Mouse (Mus musculus) limb, embryonic 12.5 days (tissue): ENCODE measurements around the gene Hist3h2a. TPM values are rescaled to one million over a fixed set of nuclear protein-coding genes. Genes with fewer than 3 reads are reported as not detected.

Experiments used
- ATAC-seq: fragments of 200-750 bp; cut with Nextera tagmentation; 2 replicates; pipeline ENCODE4 v1.8.0; 2017; ENCODE audit warnings: low read depth, moderate TSS enrichment; ENCODE audit not compliant: insufficient number of reproducible peaks, insufficient read depth, low FRiP score, low TSS enrichment
- H3K27ac ChIP-seq: fragments of 300-500 bp; sonication (generic); 2 replicates; pipeline ENCODE4 v1.5.1; 2016; ENCODE audit warnings: mild to moderate bottlenecking, moderate library complexity
- H3K27me3 ChIP-seq: fragments of 300-500 bp; sonication (generic); 2 replicates; pipeline ENCODE4 v1.6.1; 2016; ENCODE audit warnings: mild to moderate bottlenecking, moderate library complexity
- H3K36me3 ChIP-seq: fragments of 300-500 bp; sonication (generic); 2 replicates; pipeline ENCODE4 v1.6.1; 2016; ENCODE audit warnings: mild to moderate bottlenecking, moderate library complexity
- H3K4me1 ChIP-seq: fragments of 300-500 bp; sonication (generic); replicated peaks from 2 replicates; pipeline ENCODE4 v1.6.1; 2016
- H3K4me2 ChIP-seq: fragments of 300-500 bp; sonication (generic); 2 replicates; pipeline ENCODE4 v1.6.1; 2016; ENCODE audit warnings: mild to moderate bottlenecking, moderate library complexity
- H3K4me3 ChIP-seq: fragments of 300-500 bp; sonication (generic); replicated peaks from 2 replicates; pipeline ENCODE4 v1.5.1; 2016; ENCODE audit warnings: mild to moderate bottlenecking
- H3K9ac ChIP-seq: fragments of 300-500 bp; sonication (generic); replicated peaks from 2 replicates; pipeline ENCODE4 v1.6.1; 2016; ENCODE audit warnings: mild to moderate bottlenecking, moderate library complexity
- H3K9me3 ChIP-seq: fragments of 300-500 bp; sonication (generic); 2 replicates; pipeline ENCODE4 v1.6.1; 2016; ENCODE audit warnings: mild to moderate bottlenecking, moderate library complexity
- WGBS: fragments of 180-500 bp; shearing (Covaris S2); methylation state at CpG from one replicate; pipeline ENCODE4 v1.1.7; 2016; 5-methylcytosine and 5-hydroxymethylcytosine counted together
- microRNA-seq: library from miRNA; unstranded; fragments of <30 nt; microRNA quantifications from one replicate; pipeline ENCODE4, GENCODE M21; 2017
- polyA plus RNA-seq: library from polyadenylated mRNA; unstranded; fragments of >200 nt; fragmentation: Nextera tagmentation; extraction: Ambion mirVana; gene quantifications from 2 replicates; pipeline ENCODE4 v1.2.1, GENCODE M21; 2016

Gene Hist3h2a
- polyA plus RNA-seq, 1 experiment from 2014 or later: 27.9 TPM

DNA sequence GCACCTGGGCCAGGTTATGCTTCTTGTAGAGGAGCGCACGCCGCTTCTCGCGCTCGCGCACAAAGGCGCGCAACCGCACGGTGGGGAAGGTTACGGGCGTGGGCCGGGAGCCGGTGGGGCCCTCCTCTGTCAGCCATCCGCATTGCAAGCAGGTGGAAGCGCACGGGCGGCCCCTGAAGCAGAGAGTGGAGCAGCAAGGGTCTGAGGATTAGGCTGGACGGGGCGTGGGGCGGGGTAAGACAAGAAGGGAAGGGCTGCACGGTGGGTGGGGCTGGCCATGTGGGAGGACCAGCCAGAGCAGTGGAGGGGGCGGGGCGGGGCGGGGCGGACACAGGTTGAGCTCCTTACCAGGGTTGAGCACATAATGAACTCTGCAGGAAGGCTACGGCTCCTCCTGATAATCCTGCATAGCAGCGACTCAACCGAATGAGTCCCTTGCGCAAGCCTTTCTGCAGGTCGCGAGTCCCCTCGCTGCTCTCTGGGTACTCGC, 39.9 kb downstream of the Hist3h2a start:
- Histone ChIP-seq H3K9me3 (no peaks in the 10 kb centered on the region), H3K27me3 (peaks cover 43% of the 10 kb centered on the region), H3K27ac (no peak overlapping the region), H3K4me1 (peaks cover 11% of the 10 kb centered on the region), H3K36me3 (peaks cover 19% of the 10 kb centered on the region), H3K4me2 (peak overlapping the region; percentile 66), H3K4me3 (peak overlapping the region; percentile 40), H3K9ac (no peak overlapping the region; the same call in 1 of the 2 replicates)
- 1% methylated on average over 34 of the region's 35 CpGs for WGBS
- ATAC-seq: 0 out of 2 replicates have a peak, but pooled peaks have one; percentile 18

DNA sequence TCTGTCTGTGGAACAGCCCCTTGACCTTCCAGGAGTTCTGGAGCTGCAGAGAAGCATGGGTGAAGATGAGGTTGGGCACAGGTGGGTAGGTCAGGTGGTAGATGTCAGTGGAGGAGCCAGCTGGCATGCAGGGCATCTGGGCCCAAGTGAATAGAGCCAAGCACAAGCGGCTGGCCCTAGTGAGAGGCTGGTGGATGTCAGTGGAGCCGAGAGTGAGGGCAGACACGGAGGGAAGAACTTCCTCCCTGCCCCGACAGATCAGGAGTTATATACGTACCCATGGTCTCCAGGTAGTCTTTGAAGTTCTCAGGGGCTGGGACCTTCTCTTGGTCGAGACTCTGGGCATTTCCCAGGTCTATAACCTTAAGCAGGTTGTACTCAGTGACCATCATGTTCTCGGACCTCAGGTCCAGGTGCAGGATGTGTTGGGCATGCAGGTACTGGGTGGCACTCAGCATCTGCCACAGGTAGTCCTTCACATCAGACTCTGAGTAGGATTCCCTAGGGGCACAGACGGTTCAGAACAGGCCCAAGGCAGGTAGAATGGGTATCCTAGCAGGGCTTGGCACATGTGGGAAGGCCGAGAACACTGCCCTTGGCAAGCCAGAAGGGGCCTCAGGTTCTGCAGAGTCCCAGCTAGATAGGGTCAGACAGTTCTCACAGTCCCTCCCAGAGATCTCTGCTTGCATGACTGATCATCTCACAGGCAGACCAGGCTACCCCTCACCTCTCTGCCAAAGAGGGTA, 40.7 kb downstream of the Hist3h2a start:
- Histone ChIP-seq H3K27ac (no peak overlapping the region), H3K4me2 (peak overlapping the region; percentile 66; the same call in 1 of the 2 replicates), H3K9ac (no peak overlapping the region), H3K27me3 (peaks cover 43% of the 10 kb centered on the region), H3K4me3 (peak overlapping the region; percentile 40), H3K9me3 (no peaks in the 10 kb centered on the region), H3K4me1 (peaks cover 11% of the 10 kb centered on the region), H3K36me3 (peaks cover 10% of the 10 kb centered on the region; the same call in 1 of the 2 replicates)
- no peak for ATAC-seq
- 76% methylated on average over 9 of the region's 9 CpGs for WGBS

DNA sequence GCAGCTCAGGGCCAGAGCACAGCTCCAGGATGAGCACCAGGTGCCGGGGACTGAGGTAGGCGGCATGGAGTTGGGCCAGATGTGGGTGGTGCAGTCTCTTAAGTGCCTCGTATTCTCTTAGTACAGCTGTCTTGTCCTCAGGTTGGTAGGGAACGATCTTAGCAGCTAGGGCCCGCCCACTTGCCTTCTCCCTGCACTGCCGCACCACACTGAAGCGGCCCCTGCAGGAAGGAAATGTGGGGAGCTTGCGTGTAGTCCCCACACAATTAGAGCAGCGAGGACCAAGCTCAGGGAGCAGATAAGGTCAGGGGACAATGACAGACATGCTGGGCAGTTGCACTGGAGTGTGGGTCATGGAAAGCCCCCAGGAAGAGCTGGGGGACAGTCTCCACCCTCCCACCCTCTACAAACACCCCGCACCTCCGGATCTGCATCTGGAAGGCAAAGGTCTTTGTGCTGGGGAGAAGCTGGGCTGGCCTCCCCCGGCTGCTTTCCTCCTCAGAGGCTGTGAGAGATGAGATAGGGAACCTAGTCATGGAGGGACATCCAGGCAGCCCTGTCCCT, 41.4 kb downstream of the Hist3h2a start:
- Histone ChIP-seq H3K4me1 (peaks cover 11% of the 10 kb centered on the region), H3K9ac (no peak overlapping the region), H3K27me3 (peaks cover 47% of the 10 kb centered on the region), H3K27ac (no peak overlapping the region), H3K4me2 (no peak overlapping the region), H3K4me3 (no peak overlapping the region), H3K9me3 (no peaks in the 10 kb centered on the region), H3K36me3 (peaks cover 4% of the 10 kb centered on the region; the same call in 1 of the 2 replicates)
- WGBS: 52% methylated on average over 12 of the region's 12 CpGs
- ATAC-seq: no peak

DNA sequence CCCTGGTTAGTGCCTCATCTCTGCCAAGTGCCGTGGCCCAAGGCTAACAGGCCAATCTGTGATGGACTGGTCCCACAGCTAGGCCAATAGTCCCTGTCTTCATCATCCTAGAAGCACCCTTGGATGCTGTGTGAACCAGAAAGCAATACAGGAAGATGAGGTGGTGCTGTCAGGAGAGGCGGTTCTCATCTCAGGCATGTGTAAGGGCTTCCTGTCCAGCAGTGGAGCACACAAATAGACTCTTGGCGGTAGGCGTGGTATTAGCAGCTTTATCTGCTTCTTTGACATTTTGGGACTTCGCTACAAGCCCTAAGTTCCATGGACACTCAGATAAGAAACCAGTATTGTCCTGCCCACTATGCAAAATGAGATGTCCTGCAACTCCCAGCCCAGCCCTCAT, 43.1 kb downstream of the Hist3h2a start:
- H3K4me2 ChIP-seq: no peak overlapping the region
- H3K9me3 ChIP-seq: no peaks in the 10 kb centered on the region
- H3K4me3 ChIP-seq: no peak overlapping the region
- no peak for ATAC-seq
- no peaks in the 10 kb centered on the region for H3K36me3 ChIP-seq
- H3K4me1 ChIP-seq: peaks cover 11% of the 10 kb centered on the region
- 78% methylated on average over 5 of the region's 5 CpGs for WGBS
- peaks cover 42% of the 10 kb centered on the region for H3K27me3 ChIP-seq
- no peak overlapping the region for H3K27ac ChIP-seq
- H3K9ac ChIP-seq: no peak overlapping the region

DNA sequence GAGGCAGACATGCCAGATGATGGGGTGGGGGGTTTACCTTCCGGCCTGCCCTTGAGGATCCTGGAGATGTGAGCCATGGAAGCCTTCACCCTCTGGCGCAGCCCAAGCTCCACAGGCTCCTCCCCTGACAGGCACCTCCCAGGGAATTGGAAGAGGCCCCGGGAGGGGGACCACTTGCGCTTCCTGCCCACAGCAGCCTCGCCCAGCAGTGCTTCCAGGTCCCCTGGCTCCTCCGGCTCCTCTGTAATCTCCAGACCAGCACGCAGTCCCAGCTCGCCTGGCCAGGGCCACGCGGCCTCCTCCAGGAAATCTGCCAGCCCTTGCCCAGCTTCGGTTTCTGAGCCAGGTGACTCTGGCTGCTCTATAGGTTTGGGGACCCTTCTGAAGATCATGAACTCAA, 44.7 kb downstream of the Hist3h2a start:
- WGBS: 52% methylated on average over 11 of the region's 11 CpGs
- Histone ChIP-seq H3K4me2 (no peak overlapping the region), H3K9ac (no peak overlapping the region), H3K27ac (no peak overlapping the region), H3K9me3 (no peaks in the 10 kb centered on the region), H3K4me3 (no peak overlapping the region), H3K27me3 (peaks cover 26% of the 10 kb centered on the region), H3K4me1 (peaks cover 8% of the 10 kb centered on the region), H3K36me3 (no peaks in the 10 kb centered on the region)
- ATAC-seq: no peak

DNA sequence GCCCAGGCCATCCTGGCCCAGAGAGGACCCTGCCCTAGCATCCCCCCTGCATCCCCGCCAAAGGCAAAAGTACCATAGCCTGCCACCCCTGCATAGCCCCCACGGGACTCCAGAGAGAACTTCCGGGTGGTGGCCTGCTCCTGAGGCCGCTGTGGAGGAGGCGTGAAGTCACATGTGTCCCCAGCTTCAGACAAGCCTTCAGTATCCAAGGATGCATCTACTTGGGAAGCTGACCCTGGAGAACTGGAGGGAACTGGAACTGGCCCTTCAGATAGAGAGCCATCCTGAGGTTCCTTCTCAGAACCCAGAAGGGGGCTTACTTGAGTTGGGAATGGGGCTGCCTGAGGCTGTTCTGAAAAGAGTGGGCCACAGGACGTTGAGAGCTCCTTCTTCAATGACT, 45.3 kb downstream of the Hist3h2a start:
- no peak overlapping the region for H3K4me2 ChIP-seq
- no peaks in the 10 kb centered on the region for H3K36me3 ChIP-seq
- no peak overlapping the region for H3K4me3 ChIP-seq
- no peak for ATAC-seq
- peaks cover 19% of the 10 kb centered on the region for H3K27me3 ChIP-seq
- no peaks in the 10 kb centered on the region for H3K9me3 ChIP-seq
- no peak overlapping the region for H3K9ac ChIP-seq
- WGBS: 74% methylated on average over 6 of the region's 6 CpGs
- peaks cover 1% of the 10 kb centered on the region; the same call in 1 of the 2 replicates for H3K4me1 ChIP-seq
- H3K27ac ChIP-seq: no peak overlapping the region

DNA sequence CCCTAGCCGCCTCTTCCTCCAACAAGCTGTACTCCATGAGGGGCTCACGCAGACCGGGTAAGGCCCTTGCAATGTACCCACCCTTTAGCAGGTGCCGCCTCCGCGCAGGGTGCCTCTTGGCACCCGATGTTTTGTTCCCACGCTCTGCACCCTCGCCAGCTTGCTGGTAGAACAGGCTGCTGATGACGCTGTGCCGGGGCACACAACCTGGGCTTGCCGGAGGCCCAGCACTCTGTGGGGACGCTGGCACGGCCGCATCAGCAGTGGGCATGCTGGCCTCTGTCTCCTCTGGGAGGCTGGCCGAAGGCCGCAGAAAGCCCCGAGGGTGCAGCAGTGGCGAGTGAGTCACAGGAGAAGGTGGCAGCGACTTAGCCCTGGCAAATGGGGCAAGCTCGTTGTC, 46.1 kb downstream of the Hist3h2a start:
- Histone ChIP-seq H3K36me3 (no peaks in the 10 kb centered on the region), H3K27me3 (peaks cover 11% of the 10 kb centered on the region), H3K27ac (no peak overlapping the region), H3K9ac (no peak overlapping the region), H3K9me3 (no peaks in the 10 kb centered on the region), H3K4me3 (no peak overlapping the region), H3K4me1 (no peaks in the 10 kb centered on the region), H3K4me2 (no peak overlapping the region)
- WGBS: 92% methylated on average over 21 of the region's 21 CpGs
- ATAC-seq: no peak

DNA sequence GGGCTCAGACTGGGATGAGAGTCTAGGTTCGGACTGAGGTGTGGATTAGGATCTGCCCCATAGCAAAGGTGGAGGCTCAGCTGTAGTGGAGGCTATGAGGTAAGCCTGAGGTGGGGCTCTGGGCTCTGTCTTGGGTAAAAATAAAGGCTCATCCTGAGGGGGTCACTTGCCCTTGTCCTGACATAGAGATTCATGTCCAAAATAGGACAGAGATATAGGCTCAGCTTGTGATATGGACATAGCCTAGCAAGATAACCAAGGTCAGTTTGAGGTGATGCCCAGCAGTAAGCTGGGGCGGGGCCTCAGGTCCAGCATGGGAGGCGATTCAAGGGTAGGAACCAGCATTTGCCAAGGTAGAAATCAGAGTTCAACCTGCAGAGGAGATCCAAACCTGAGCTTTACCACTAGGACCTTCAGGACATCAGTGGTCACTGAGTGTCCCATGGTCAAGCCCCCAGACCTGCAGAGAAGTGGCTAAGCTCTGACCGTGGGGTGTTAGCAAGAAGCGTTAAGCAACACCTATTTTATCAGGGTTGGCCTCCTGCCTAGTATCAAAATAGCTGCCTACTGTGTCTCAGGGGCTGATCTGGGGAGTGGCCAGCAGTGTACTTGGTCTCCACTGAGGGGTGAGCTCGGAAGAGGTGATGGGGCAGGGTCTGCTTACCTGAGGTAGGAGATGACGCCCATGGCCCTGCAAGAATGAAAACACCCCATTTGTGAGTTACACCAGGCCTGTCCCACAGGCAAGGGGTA, 48.0 kb downstream of the Hist3h2a start:
- H3K9ac ChIP-seq: no peak overlapping the region
- ATAC-seq: no peak
- H3K4me2 ChIP-seq: no peak overlapping the region
- peaks cover 4% of the 10 kb centered on the region; the same call in 1 of the 2 replicates for H3K27me3 ChIP-seq
- no peak overlapping the region for H3K4me3 ChIP-seq
- no peak overlapping the region for H3K27ac ChIP-seq
- WGBS: 74% methylated on average over 7 of the region's 7 CpGs
- no peaks in the 10 kb centered on the region for H3K9me3 ChIP-seq
- no peaks in the 10 kb centered on the region for H3K36me3 ChIP-seq
- no peaks in the 10 kb centered on the region for H3K4me1 ChIP-seq

Small RNAs within 50 kb of the gene (microRNA-seq; reads per million reads assigned to microRNA genes)
- gene Gm44313: not detected

Other genes with a start within 250 kb of the Hist3h2a start
- not detected in 2 replicates for gene Olfr318, start 230.7 kb upstream of the Hist3h2a start, polyA plus RNA-seq
- gene Olfr317, start 215.5 kb upstream of the Hist3h2a start, polyA plus RNA-seq: not detected in 2 replicates
- gene Olfr316, start 202.0 kb upstream of the Hist3h2a start, polyA plus RNA-seq: not detected in 2 replicates
- gene Olfr315, start 181.5 kb upstream of the Hist3h2a start, polyA plus RNA-seq: not detected in 2 replicates
- gene Olfr314, start 171.7 kb upstream of the Hist3h2a start, polyA plus RNA-seq: not detected in 2 replicates
- gene Fam183b, start 152.7 kb upstream of the Hist3h2a start, polyA plus RNA-seq: not detected in 2 replicates
- gene Olfr313, start 139.7 kb upstream of the Hist3h2a start, polyA plus RNA-seq: not detected in 2 replicates
- gene Olfr312, start 125.4 kb upstream of the Hist3h2a start, polyA plus RNA-seq: not detected in 2 replicates
- not detected in 2 replicates for gene Olfr311, start 115.4 kb upstream of the Hist3h2a start, polyA plus RNA-seq
- 12.8 and 13.5 TPM in 2 replicates for gene Gm12258, start 107.5 kb upstream of the Hist3h2a start, polyA plus RNA-seq
- gene 2810021J22Rik, start 87.5 kb upstream of the Hist3h2a start, polyA plus RNA-seq: 8.9 and 11.0 TPM in 2 replicates
- gene Zfp39, start 50.5 kb upstream of the Hist3h2a start, polyA plus RNA-seq: 4.9 and 6.6 TPM in 2 replicates
- gene Btnl10, start 36.8 kb upstream of the Hist3h2a start, polyA plus RNA-seq: 0.25 TPM in 1 of 2 replicates, not detected in the other
- gene Rnf187, start 15.8 kb upstream of the Hist3h2a start, polyA plus RNA-seq: 306 and 315 TPM in 2 replicates
- gene Hist3h2ba, start 5.8 kb upstream of the Hist3h2a start, polyA plus RNA-seq: 22.6 and 28.5 TPM in 2 replicates
- gene Trim17, start within 50 bp of the Hist3h2a start, polyA plus RNA-seq: 0.80 and 0.93 TPM in 2 replicates
- gene Trim11, start 23.4 kb downstream of the Hist3h2a start, polyA plus RNA-seq: 21.6 and 22.4 TPM in 2 replicates
- gene Obscn, start 181.7 kb downstream of the Hist3h2a start, polyA plus RNA-seq: 0.70 and 1.00 TPM in 2 replicates
- 4.5 and 5.0 TPM in 2 replicates for gene Iba57, start 209.1 kb downstream of the Hist3h2a start, polyA plus RNA-seq
- 0.65 and 1.2 TPM in 2 replicates for gene Gjc2, start 228.5 kb downstream of the Hist3h2a start, polyA plus RNA-seq
- 121 and 130 TPM in 2 replicates for gene Guk1, start 237.5 kb downstream of the Hist3h2a start, polyA plus RNA-seq
- gene Mrpl55, start 247.8 kb downstream of the Hist3h2a start, polyA plus RNA-seq: 93.9 and 94.7 TPM in 2 replicates